Mouse (Mus musculus): ENCODE results near the gene Hist1h2be. TPM values are rescaled to one million over a fixed set of nuclear protein-coding genes. Genes with fewer than 3 reads are reported as not detected.

Hist1h2be gene
- polyA plus RNA-seq (2012; rRNA removed) = 2.1 and 2.5 TPM in 2 replicates

GRCm38 (mm10) chr13:23620733-23621531, at the start of gene Hist1h2be:
Gene Hist1h2be, minus strand, starts transcription at chr13:23621124.

GRCm38 (mm10) chr13:23622175-23622671, 1.3 kb upstream of the Hist1h2be start, which contains the start of gene Hist1h1e:
Gene Hist1h1e, minus strand, starts transcription at chr13:23622558.

GRCm38 (mm10) chr13:23581408-23582218, 39.3 kb downstream of the Hist1h2be start, which contains the start of gene Hist1h4d:
Gene Hist1h4d, plus strand, starts transcription at chr13:23581598.

GRCm38 (mm10) chr13:23575271-23575851, 45.6 kb downstream of the Hist1h2be start, which contains the start of gene Hist1h3d:
Gene Hist1h3d, plus strand, starts transcription at chr13:23575763.

GRCm38 (mm10) chr13:23573898-23574524, 46.9 kb downstream of the Hist1h2be start, which contains the start of the genes Hist1h2bf and Hist1h2ad:
Gene Hist1h2bf, minus strand, starts transcription at chr13:23574196.
Gene Hist1h2ad, plus strand, starts transcription at chr13:23574381.

GRCm38 (mm10) chr13:23571022-23571503, 49.9 kb downstream of the Hist1h2be start, which contains the start of the genes Hist1h2ae and Hist1h2bg:
Gene Hist1h2ae, minus strand, starts transcription at chr13:23571220.
Gene Hist1h2bg, plus strand, starts transcription at chr13:23571396.

GRCm38 (mm10) chr13:23561883-23562659, 58.9 kb downstream of the Hist1h2be start, which contains the start of gene Hist1h3e:
Gene Hist1h3e, minus strand, starts transcription at chr13:23562369.

GRCm38 (mm10) chr13:23552962-23553361, 68.0 kb downstream of the Hist1h2be start, which contains the start of gene Hist1h1d:
Gene Hist1h1d, plus strand, starts transcription at chr13:23553262.

GRCm38 (mm10) chr13:23551146-23551834, 69.6 kb downstream of the Hist1h2be start, which contains the start of gene Hist1h4f:
Gene Hist1h4f, minus strand, starts transcription at chr13:23551648.

GRCm38 (mm10) chr13:23543965-23544786, 76.7 kb downstream of the Hist1h2be start, which contains the start of gene Hist1h3f:
Gene Hist1h3f, plus strand, starts transcription at chr13:23544052.

GRCm38 (mm10) chr13:23542999-23543607, 77.8 kb downstream of the Hist1h2be start, which contains the start of gene Hist1h2bh:
Gene Hist1h2bh, minus strand, starts transcription at chr13:23543392.

GRCm38 (mm10) chr13:23535137-23536075, 85.5 kb downstream of the Hist1h2be start, which contains the start of gene Hist1h3g:
Gene Hist1h3g, plus strand, starts transcription at chr13:23535422.

Other genes starting within 250 kb of the Hist1h2be start
- 8.5 and 9.1 TPM in 2 replicates for gene Abt1, start 197.3 kb downstream of the Hist1h2be start, polyA plus RNA-seq (2012; rRNA removed)
- 0.06 and 0.07 TPM in 2 replicates for gene Btn1a1, start 155.2 kb downstream of the Hist1h2be start, polyA plus RNA-seq (2012; rRNA removed)
- gene Btn2a2, start 132.3 kb downstream of the Hist1h2be start, polyA plus RNA-seq (2012; rRNA removed) = 0.04 and 0.11 TPM in 2 replicates
- gene Hist1h4h, start 90.1 kb downstream of the Hist1h2be start, polyA plus RNA-seq (2012; rRNA removed) = 14.7 and 20.5 TPM in 2 replicates
- gene Hist1h2af, start 87.2 kb downstream of the Hist1h2be start, polyA plus RNA-seq (2012; rRNA removed) = 187 and 225 TPM in 2 replicates
- 16.6 and 25.3 TPM in 2 replicates for gene Hist1h3g, start 85.7 kb downstream of the Hist1h2be start, polyA plus RNA-seq (2012; rRNA removed)
- gene Hist1h2bh, start 77.7 kb downstream of the Hist1h2be start, polyA plus RNA-seq (2012; rRNA removed) = 2.4 and 4.0 TPM in 2 replicates
- gene Hist1h3f, start 77.1 kb downstream of the Hist1h2be start, polyA plus RNA-seq (2012; rRNA removed) = 2.5 and 3.5 TPM in 2 replicates
- 10.2 and 14.3 TPM in 2 replicates for gene Hist1h4f, start 69.5 kb downstream of the Hist1h2be start, polyA plus RNA-seq (2012; rRNA removed)
- gene Hist1h1d, start 67.9 kb downstream of the Hist1h2be start, polyA plus RNA-seq (2012; rRNA removed) = 0.30 and 0.45 TPM in 2 replicates
- 20.2 and 31.1 TPM in 2 replicates for gene Hist1h3e, start 58.8 kb downstream of the Hist1h2be start, polyA plus RNA-seq (2012; rRNA removed)
- 9.2 and 10.5 TPM in 2 replicates for gene Hist1h2ae, start 49.9 kb downstream of the Hist1h2be start, polyA plus RNA-seq (2012; rRNA removed)
- gene Hist1h2bg, start 49.7 kb downstream of the Hist1h2be start, polyA plus RNA-seq (2012; rRNA removed) = 17.6 and 25.1 TPM in 2 replicates
- gene Hist1h2bf, start 46.9 kb downstream of the Hist1h2be start, polyA plus RNA-seq (2012; rRNA removed) = 7.5 and 10.9 TPM in 2 replicates
- gene Hist1h2ad, start 46.7 kb downstream of the Hist1h2be start, polyA plus RNA-seq (2012; rRNA removed) = 4.5 and 5.4 TPM in 2 replicates
- gene Hist1h3d, start 45.4 kb downstream of the Hist1h2be start, polyA plus RNA-seq (2012; rRNA removed) = 14.9 and 24.5 TPM in 2 replicates
- 6.8 and 9.8 TPM in 2 replicates for gene Hist1h4d, start 39.5 kb downstream of the Hist1h2be start, polyA plus RNA-seq (2012; rRNA removed)
- gene Hist1h1e, start 1.4 kb upstream of the Hist1h2be start, polyA plus RNA-seq (2012; rRNA removed) = 5.2 and 7.1 TPM in 2 replicates
- gene Hist1h2ac, start 62.8 kb upstream of the Hist1h2be start, polyA plus RNA-seq (2012; rRNA removed) = 1.2 and 1.3 TPM in 2 replicates
- 25.7 and 29.8 TPM in 2 replicates for gene Hist1h2bc, start 63.1 kb upstream of the Hist1h2be start, polyA plus RNA-seq (2012; rRNA removed)
- 0.16 TPM in 1 of 2 replicates, not detected in the other for gene Hist1h1t, start 74.7 kb upstream of the Hist1h2be start, polyA plus RNA-seq (2012; rRNA removed)
- gene Hist1h4c, start 77.3 kb upstream of the Hist1h2be start, polyA plus RNA-seq (2012; rRNA removed) = 7.0 and 8.6 TPM in 2 replicates
- gene Hfe, start 89.7 kb upstream of the Hist1h2be start, polyA plus RNA-seq (2012; rRNA removed) = 2.3 and 2.4 TPM in 2 replicates
- gene Hist1h1c, start 117.7 kb upstream of the Hist1h2be start, polyA plus RNA-seq (2012; rRNA removed) = 12.2 and 12.7 TPM in 2 replicates
- 19.7 and 29.1 TPM in 2 replicates for gene Hist1h3c, start 124.5 kb upstream of the Hist1h2be start, polyA plus RNA-seq (2012; rRNA removed)
- gene Hist1h2bb, start 125.6 kb upstream of the Hist1h2be start, polyA plus RNA-seq (2012; rRNA removed) = 6.1 and 9.8 TPM in 2 replicates
- 24.0 and 28.7 TPM in 2 replicates for gene Hist1h2ab, start 130.0 kb upstream of the Hist1h2be start, polyA plus RNA-seq (2012; rRNA removed)
- gene Hist1h3b, start 131.1 kb upstream of the Hist1h2be start, polyA plus RNA-seq (2012; rRNA removed) = 26.1 and 47.9 TPM in 2 replicates
- 20.0 and 24.9 TPM in 2 replicates for gene Hist1h4b, start 135.9 kb upstream of the Hist1h2be start, polyA plus RNA-seq (2012; rRNA removed)
- gene Hist1h4a, start 140.1 kb upstream of the Hist1h2be start, polyA plus RNA-seq (2012; rRNA removed) = 8.6 and 12.5 TPM in 2 replicates
- 15.6 and 21.5 TPM in 2 replicates for gene Hist1h3a, start 141.3 kb upstream of the Hist1h2be start, polyA plus RNA-seq (2012; rRNA removed)
- 3.5 and 4.3 TPM in 2 replicates for gene Hist1h1a, start 142.5 kb upstream of the Hist1h2be start, polyA plus RNA-seq (2012; rRNA removed)
- 0.02 TPM in 1 of 2 replicates, not detected in the other for gene Trim38, start 148.8 kb upstream of the Hist1h2be start, polyA plus RNA-seq (2012; rRNA removed)
- gene Slc17a2, start 185.9 kb upstream of the Hist1h2be start, polyA plus RNA-seq (2012; rRNA removed) = not detected in 2 replicates
- gene Slc17a3, start 218.3 kb upstream of the Hist1h2be start, polyA plus RNA-seq (2012; rRNA removed) = 0.01 TPM in 1 of 2 replicates, not detected in the other
- gene Slc17a1, start 246.6 kb upstream of the Hist1h2be start, polyA plus RNA-seq (2012; rRNA removed) = not detected in 2 replicates

All from central nervous system, embryonic 14 days (tissue).